In genomic region chr8:125665183-125665875, GRCm38 (mm10) we compare ENCODE assay signal across 21 mouse cellular contexts. TPM values are rescaled to one million over a fixed set of nuclear protein-coding genes. Genes with fewer than 3 reads are reported as not detected.
DNase-seq lines count a peak whose midpoint lies in the region; ATAC-seq and TF ChIP-seq lines count a peak whose summit lies in the region.
"Had no signal": no experiment of that assay in that cellular context is flagged by ENCODE, and none has a peak within 500 bp of the region (broad histone marks: within the 10 kb centered on the region; RNA-seq: fewer than 3 reads in every experiment).

No protein-coding gene starts in this region.

- no peak overlapping the region for H3K4me2 ChIP-seq in embryonic facial prominence, embryonic 14.5 days (ENCODE audit: low read depth, low read length)
- peak overlapping the region; percentile 49; the same call in 1 of the 2 replicates for H3K4me2 ChIP-seq in heart, embryonic 15.5 days
- no peak overlapping the region for H3K4me2 ChIP-seq in midbrain, embryonic 11.5 days
- no peak overlapping the region for H3K4me2 ChIP-seq in midbrain, postnatal 0 days (ENCODE audit: low read depth, low read length, poor library complexity, severe bottlenecking)
- no peak overlapping the region for H3K4me2 ChIP-seq in forebrain, embryonic 14.5 days (ENCODE audit: low read length)
- H3K4me2 ChIP-seq: forebrain, embryonic 15.5 days; limb, embryonic 15.5 days; midbrain, embryonic 12.5 days had no signal

- no peak overlapping the region for H3K9ac ChIP-seq in embryonic facial prominence, embryonic 14.5 days (ENCODE audit: low read depth, low read length)
- 0 out of 2 replicates have a peak overlapping the region, but pooled peaks have one; percentile 16 for H3K9ac ChIP-seq in heart, embryonic 15.5 days
- no peak overlapping the region for H3K9ac ChIP-seq in midbrain, embryonic 11.5 days (ENCODE audit: low read length)
- H3K9ac ChIP-seq in midbrain, postnatal 0 days (replicated peaks; ENCODE audit: low read length, poor library complexity, severe bottlenecking): no peak overlapping the region
- H3K9ac ChIP-seq in forebrain, embryonic 14.5 days (ENCODE audit: low read length): no peak overlapping the region
- H3K9ac ChIP-seq: forebrain, embryonic 15.5 days; limb, embryonic 15.5 days; midbrain, embryonic 12.5 days had no signal

- H3K27me3 ChIP-seq in embryonic facial prominence, embryonic 14.5 days (replicated peaks; ENCODE audit: control insufficient read depth, insufficient read depth, low read length): no peaks in the 10 kb centered on the region
- peaks cover 12% of the 10 kb centered on the region for H3K27me3 ChIP-seq in embryonic facial prominence, embryonic 10.5 days (replicated peaks; ENCODE audit: low read depth, poor library complexity, severe bottlenecking)
- no peaks in the 10 kb centered on the region for H3K27me3 ChIP-seq in heart, embryonic 15.5 days
- no peaks in the 10 kb centered on the region for H3K27me3 ChIP-seq in midbrain, embryonic 11.5 days (ENCODE audit: control insufficient read depth, insufficient read depth, low read length)
- H3K27me3 ChIP-seq in midbrain, postnatal 0 days (ENCODE audit: insufficient read depth, low read length): no peaks in the 10 kb centered on the region
- H3K27me3 ChIP-seq in forebrain, embryonic 14.5 days (replicated peaks; ENCODE audit: control insufficient read depth, insufficient read depth, low read length): no peaks in the 10 kb centered on the region
- H3K27me3 ChIP-seq: CH12.LX; forebrain, embryonic 15.5 days; limb, embryonic 15.5 days; Patski had no signal

- no peak for ATAC-seq in embryonic facial prominence, embryonic 14.5 days (ENCODE audit: low read depth)
- no peak for ATAC-seq in heart, embryonic 15.5 days (replicated peaks; ENCODE audit: insufficient number of reproducible peaks, insufficient read depth, low FRiP score, low read depth)
- ATAC-seq in midbrain, embryonic 11.5 days (ENCODE audit: low FRiP score): no peak
- no peak for ATAC-seq in midbrain, postnatal 0 days (ENCODE audit: low FRiP score)
- ATAC-seq in forebrain, embryonic 14.5 days: no peak
- ATAC-seq: forebrain, embryonic 15.5 days; Patski had no signal

- H3K36me3 ChIP-seq in embryonic facial prominence, embryonic 14.5 days (ENCODE audit: control insufficient read depth, insufficient read depth, low read length): 0 out of 2 replicates have a peak, but pooled peaks cover 1% of the 10 kb centered on the region
- peaks cover 2% of the 10 kb centered on the region; the same call in 1 of the 2 replicates for H3K36me3 ChIP-seq in embryonic facial prominence, embryonic 10.5 days (replicated peaks)
- no peaks in the 10 kb centered on the region for H3K36me3 ChIP-seq in heart, embryonic 15.5 days
- no peaks in the 10 kb centered on the region for H3K36me3 ChIP-seq in midbrain, embryonic 11.5 days (ENCODE audit: control insufficient read depth, insufficient read depth, low read length)
- H3K36me3 ChIP-seq in midbrain, postnatal 0 days (ENCODE audit: insufficient read depth, low read length): no peaks in the 10 kb centered on the region
- no peaks in the 10 kb centered on the region for H3K36me3 ChIP-seq in forebrain, embryonic 14.5 days (ENCODE audit: control insufficient read depth, insufficient read depth, low read length)
- H3K36me3 ChIP-seq: forebrain, embryonic 15.5 days; limb, embryonic 15.5 days; midbrain, embryonic 12.5 days had no signal

- H3K9me3 ChIP-seq in embryonic facial prominence, embryonic 14.5 days (ENCODE audit: control insufficient read depth, low read length): peaks cover 10% of the 10 kb centered on the region
- H3K9me3 ChIP-seq in embryonic facial prominence, embryonic 10.5 days: peaks cover 11% of the 10 kb centered on the region; the same call in 1 of the 2 replicates
- no peaks in the 10 kb centered on the region for H3K9me3 ChIP-seq in heart, embryonic 15.5 days (replicated peaks)
- H3K9me3 ChIP-seq in midbrain, embryonic 11.5 days (ENCODE audit: control insufficient read depth, low read length): peaks cover 1% of the 10 kb centered on the region
- H3K9me3 ChIP-seq in midbrain, postnatal 0 days (ENCODE audit: low read length): peaks cover under 1% of the 10 kb centered on the region
- 0 out of 2 replicates have a peak, but pooled peaks cover 4% of the 10 kb centered on the region for H3K9me3 ChIP-seq in forebrain, embryonic 14.5 days (replicated peaks; ENCODE audit: control insufficient read depth, low read length)

- TF ChIP-seq CTCF in midbrain, postnatal 0 days (IDR thresholded peaks at IDR 0.05): no peak

- peaks cover 5% of the 10 kb centered on the region for H3K4me1 ChIP-seq in embryonic facial prominence, embryonic 14.5 days (ENCODE audit: control insufficient read depth, insufficient read depth, low read length)
- peaks cover 24% of the 10 kb centered on the region for H3K4me1 ChIP-seq in embryonic facial prominence, embryonic 10.5 days
- H3K4me1 ChIP-seq in heart, embryonic 15.5 days (replicated peaks): peaks cover 44% of the 10 kb centered on the region
- peaks cover 27% of the 10 kb centered on the region for H3K4me1 ChIP-seq in midbrain, embryonic 11.5 days (ENCODE audit: control insufficient read depth, insufficient read depth, low read length)
- H3K4me1 ChIP-seq in midbrain, postnatal 0 days (ENCODE audit: insufficient read depth, low read length): peaks cover 7% of the 10 kb centered on the region; the same call in 1 of the 2 replicates
- peaks cover 3% of the 10 kb centered on the region; the same call in 1 of the 2 replicates for H3K4me1 ChIP-seq in forebrain, embryonic 14.5 days (ENCODE audit: control insufficient read depth, insufficient read depth, low read length)

- no peak for DNase-seq in embryonic facial prominence, embryonic 14.5 days (ENCODE audit: low spot score)
- DNase-seq in embryonic facial prominence, embryonic 10.5 days (ENCODE audit: low spot score): no peak
- DNase-seq in heart, postnatal 36 days: no peak
- DNase-seq in midbrain, embryonic 11.5 days (ENCODE audit: low spot score, missing footprints): peak; percentile 81
- no peak for DNase-seq in midbrain, postnatal 0 days (ENCODE audit: low spot score)
- DNase-seq in cerebellum, adult 9-11 months: no peak
- DNase-seq in forebrain, embryonic 14.5 days (ENCODE audit: low spot score): no peak
- DNase-seq: cerebellum, postnatal 14 days; embryo, embryonic 11 days; kidney, adult 2 months; kidney, postnatal 25 days; lung, postnatal 4 days; retina, postnatal 1 day; thymus, postnatal 36 days had no signal

- no peak overlapping the region for H3K4me3 ChIP-seq in embryonic facial prominence, embryonic 14.5 days (ENCODE audit: low read depth, low read length)
- no peak overlapping the region for H3K4me3 ChIP-seq in embryonic facial prominence, embryonic 10.5 days
- no peak overlapping the region for H3K4me3 ChIP-seq in heart, embryonic 15.5 days
- H3K4me3 ChIP-seq in midbrain, embryonic 11.5 days (ENCODE audit: low read depth, low read length): no peak overlapping the region
- no peak overlapping the region for H3K4me3 ChIP-seq in midbrain, postnatal 0 days (ENCODE audit: low read depth, low read length)
- H3K4me3 ChIP-seq in forebrain, embryonic 14.5 days (ENCODE audit: low read depth, low read length): no peak overlapping the region
- H3K4me3 ChIP-seq: forebrain, embryonic 15.5 days; limb, embryonic 15.5 days; midbrain, embryonic 12.5 days; myocyte had no signal

- WGBS in embryonic facial prominence, embryonic 14.5 days: 53% methylated on average over 8 of the region's 8 CpGs
- 60% methylated on average over 8 of the region's 8 CpGs for WGBS in embryonic facial prominence, embryonic 10.5 days
- WGBS in heart, embryonic 15.5 days: 59% methylated on average over 8 of the region's 8 CpGs
- WGBS in midbrain, embryonic 11.5 days: 32% methylated on average over 8 of the region's 8 CpGs
- WGBS in midbrain, postnatal 0 days: 27% methylated on average over 8 of the region's 8 CpGs
- WGBS in forebrain, embryonic 14.5 days: 42% methylated on average over 8 of the region's 8 CpGs

- H3K27ac ChIP-seq in embryonic facial prominence, embryonic 14.5 days (replicated peaks; ENCODE audit: low read depth, low read length): 0 out of 2 replicates have a peak overlapping the region, but pooled peaks have one; percentile 7
- H3K27ac ChIP-seq in embryonic facial prominence, embryonic 10.5 days (replicated peaks): no peak overlapping the region
- peak overlapping the region; percentile 95 for H3K27ac ChIP-seq in heart, embryonic 15.5 days
- no peak overlapping the region; the same call in 1 of the 2 replicates for H3K27ac ChIP-seq in midbrain, embryonic 11.5 days (ENCODE audit: low read depth, low read length)
- no peak overlapping the region for H3K27ac ChIP-seq in midbrain, postnatal 0 days (ENCODE audit: low read depth, low read length)
- H3K27ac ChIP-seq in forebrain, embryonic 14.5 days (ENCODE audit: low read depth, low read length): no peak overlapping the region
- H3K27ac ChIP-seq: forebrain, embryonic 15.5 days; midbrain, embryonic 12.5 days had no signal

- intact Hi-C loops in heart, postnatal 36 days (cut with DNase I): loop anchor here (10.0 kb wide), 1 partner anchor 91 kb away; no protein-coding TSS in a partner anchor

RNA-seq across cellular contexts. Expression of gene Map10, which starts 4.3 kb away (rescaled TPM):
- polyA plus RNA-seq in embryonic facial prominence, embryonic 14.5 days (2014; fragmentation: Nextera tagmentation; extraction: Ambion mirVana): 6.7 and 7.8 TPM in 2 replicates
- polyA plus RNA-seq in embryonic facial prominence, embryonic 10.5 days (2016; fragmentation: Nextera tagmentation; extraction: Ambion mirVana): 5.7 and 7.0 TPM in 2 replicates
- 6.0 and 6.6 TPM in 2 replicates for polyA plus RNA-seq in heart, embryonic 15.5 days (2015; fragmentation: Nextera tagmentation; extraction: Ambion mirVana)
- total RNA-seq in heart, postnatal 36 days (2021): 1 to 10 TPM; 6.3 to 7.4 TPM
- polyA plus RNA-seq in midbrain, embryonic 11.5 days (2014; fragmentation: Nextera tagmentation; extraction: Ambion mirVana): 8.5 and 10.4 TPM in 2 replicates
- 11.0 and 11.6 TPM in 2 replicates for total RNA-seq in midbrain, postnatal 0 days (2014; rRNA removed)
- 5.8 and 6.9 TPM in 2 replicates for polyA plus RNA-seq in midbrain, postnatal 0 days (2015; fragmentation: Nextera tagmentation; extraction: Ambion mirVana)
- 9.3 and 11.6 TPM in 2 replicates for polyA plus RNA-seq in forebrain, embryonic 14.5 days (2014; fragmentation: Nextera tagmentation; extraction: Ambion mirVana)
- polyA plus RNA-seq: myocyte, Patski had no signal

Comparison
In these comparisons a context has a peak if more than half of its experiments do, and no peak if none do; other contexts are left out.
1. H3K27ac ChIP-seq: peak in embryonic facial prominence, embryonic 14.5 days (single experiment) and heart, embryonic 15.5 days (single experiment); none in embryonic facial prominence, embryonic 10.5 days (single experiment), midbrain, embryonic 11.5 days (single experiment), midbrain, postnatal 0 days (single experiment) and forebrain, embryonic 14.5 days (single experiment).